Mouse (Mus musculus): ENCODE measurements around the gene Tsc22d4. TPM values are rescaled to one million over a fixed set of nuclear protein-coding genes. Genes with fewer than 3 reads are reported as not detected.

Gene Tsc22d4
- polyA plus RNA-seq, 1 experiment, result 670 TPM

GRCm38 (mm10) chr5:137800917-137801316, 55.4 kb downstream of the Tsc22d4 start:
- no peaks in the 10 kb centered on the region for H3K4me1 ChIP-seq (replicated peaks; ENCODE audit: control insufficient read depth, insufficient read depth, low read length)
- DNase-seq, result no peak
- TF ChIP-seq POLR2A (IDR thresholded peaks at IDR 0.05; ENCODE audit: control insufficient read depth, extremely low read depth, insufficient read depth, low read length, poor library complexity) (no peak), CTCF (IDR thresholded peaks at IDR 0.05; ENCODE audit: borderline replicate concordance, control insufficient read depth, extremely low read depth, insufficient read depth, low read length, poor library complexity) (no peak)
- no peaks in the 10 kb centered on the region for H3K36me3 ChIP-seq (ENCODE audit: control insufficient read depth, insufficient read depth, low read length)
- no peak overlapping the region for H3K27ac ChIP-seq (ENCODE audit: control insufficient read depth, insufficient read depth, low read length)
- no peak overlapping the region for H3K4me3 ChIP-seq (ENCODE audit: control insufficient read depth, insufficient read depth, low read length)
- WGBS, result 87% methylated on average over 3 of the region's 3 CpGs
- no peaks in the 10 kb centered on the region for H3K27me3 ChIP-seq (ENCODE audit: control insufficient read depth, insufficient read depth, low read length)

DNA sequence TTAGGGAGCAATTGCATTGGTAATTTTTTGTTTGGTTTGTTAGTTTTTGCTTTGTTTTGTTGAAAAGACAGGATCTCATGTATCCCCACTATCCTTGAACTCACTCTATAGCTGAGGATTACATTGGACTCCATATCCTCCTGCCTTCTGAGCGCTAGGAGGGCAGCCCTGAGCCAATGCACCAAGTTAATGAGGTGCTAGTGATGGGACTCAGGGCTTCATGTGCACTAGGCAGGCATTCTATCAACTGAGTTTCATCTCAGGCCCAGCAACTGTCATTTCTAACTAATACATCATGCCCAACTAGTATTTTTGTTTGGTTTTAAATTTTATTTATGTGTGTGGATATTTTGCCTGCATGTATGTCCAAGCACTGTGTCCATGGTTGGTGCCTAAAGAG, 60.6 kb downstream of the Tsc22d4 start:
- Histone ChIP-seq H3K27me3 (ENCODE audit: control insufficient read depth, insufficient read depth, low read length) (no peaks in the 10 kb centered on the region), H3K4me3 (ENCODE audit: control insufficient read depth, insufficient read depth, low read length) (no peak overlapping the region), H3K4me1 (replicated peaks; ENCODE audit: control insufficient read depth, insufficient read depth, low read length) (no peaks in the 10 kb centered on the region), H3K27ac (ENCODE audit: control insufficient read depth, insufficient read depth, low read length) (no peak overlapping the region), H3K36me3 (ENCODE audit: control insufficient read depth, insufficient read depth, low read length) (no peaks in the 10 kb centered on the region)
- no peak for DNase-seq
- no peak for TF ChIP-seq CTCF (IDR thresholded peaks at IDR 0.05; ENCODE audit: borderline replicate concordance, control insufficient read depth, extremely low read depth, insufficient read depth, low read length, poor library complexity)
- TF ChIP-seq POLR2A (IDR thresholded peaks at IDR 0.05; ENCODE audit: control insufficient read depth, extremely low read depth, insufficient read depth, low read length, poor library complexity), result no peak
- 97% methylated on average over 1 of the region's 1 CpGs for WGBS

GRCm38 (mm10) chr5:137808316-137808715, 62.8 kb downstream of the Tsc22d4 start:
- Histone ChIP-seq H3K4me3 (ENCODE audit: control insufficient read depth, insufficient read depth, low read length) (no peak overlapping the region), H3K4me1 (replicated peaks; ENCODE audit: control insufficient read depth, insufficient read depth, low read length) (no peaks in the 10 kb centered on the region), H3K27me3 (ENCODE audit: control insufficient read depth, insufficient read depth, low read length) (no peaks in the 10 kb centered on the region), H3K27ac (ENCODE audit: control insufficient read depth, insufficient read depth, low read length) (no peak overlapping the region), H3K36me3 (ENCODE audit: control insufficient read depth, insufficient read depth, low read length) (no peaks in the 10 kb centered on the region)
- WGBS, result 97% methylated on average over 5 of the region's 5 CpGs
- no peak for TF ChIP-seq POLR2A (IDR thresholded peaks at IDR 0.05; ENCODE audit: control insufficient read depth, extremely low read depth, insufficient read depth, low read length, poor library complexity)
- TF ChIP-seq CTCF (IDR thresholded peaks at IDR 0.05; ENCODE audit: borderline replicate concordance, control insufficient read depth, extremely low read depth, insufficient read depth, low read length, poor library complexity), result no peak
- DNase-seq, result no peak

DNA sequence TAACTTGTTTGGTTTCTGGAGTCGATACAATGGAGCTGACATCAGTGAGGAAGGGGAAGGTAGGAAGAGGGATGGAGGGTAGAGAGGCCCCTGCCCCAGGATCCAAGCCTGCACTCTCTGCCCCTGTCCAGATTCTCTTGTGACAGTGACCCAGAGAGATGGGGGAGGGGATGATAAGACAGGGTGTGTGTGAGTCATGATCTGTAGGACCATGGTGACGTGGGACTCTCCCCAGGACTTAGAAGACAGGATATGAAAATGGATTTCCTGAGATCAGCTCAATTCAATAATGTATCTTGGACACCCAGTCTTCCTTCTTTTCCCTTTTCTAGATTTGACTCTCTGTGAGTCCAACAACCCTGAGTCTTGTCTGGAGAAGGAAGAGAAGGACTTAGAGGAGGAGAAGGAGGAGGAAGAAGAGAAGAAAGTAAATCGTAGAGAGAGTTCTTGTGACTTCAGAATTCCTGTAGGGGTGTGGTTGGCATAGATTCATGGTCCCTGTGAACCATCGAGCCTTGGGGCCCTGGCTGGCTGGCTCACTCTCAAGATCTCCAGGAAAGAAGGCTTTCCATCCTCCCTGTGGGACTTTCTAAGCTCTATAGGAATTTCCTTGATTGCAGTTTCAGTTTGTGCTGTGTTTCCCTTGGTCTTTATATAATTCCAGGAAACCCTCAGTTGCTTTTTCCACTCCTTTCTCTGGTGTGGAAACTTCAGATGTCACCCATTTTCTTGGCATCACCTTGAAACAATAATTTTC, 72.1 kb downstream of the Tsc22d4 start:
- no peak for TF ChIP-seq CTCF (IDR thresholded peaks at IDR 0.05; ENCODE audit: borderline replicate concordance, control insufficient read depth, extremely low read depth, insufficient read depth, low read length, poor library complexity)
- TF ChIP-seq POLR2A (IDR thresholded peaks at IDR 0.05; ENCODE audit: control insufficient read depth, extremely low read depth, insufficient read depth, low read length, poor library complexity), result no peak
- DNase-seq, result no peak
- Histone ChIP-seq H3K36me3 (ENCODE audit: control insufficient read depth, insufficient read depth, low read length) (no peaks in the 10 kb centered on the region), H3K27ac (ENCODE audit: control insufficient read depth, insufficient read depth, low read length) (no peak overlapping the region), H3K4me3 (ENCODE audit: control insufficient read depth, insufficient read depth, low read length) (no peak overlapping the region), H3K27me3 (ENCODE audit: control insufficient read depth, insufficient read depth, low read length) (no peaks in the 10 kb centered on the region), H3K4me1 (replicated peaks; ENCODE audit: control insufficient read depth, insufficient read depth, low read length) (no peaks in the 10 kb centered on the region)
- WGBS, result 81% methylated on average over 4 of the region's 4 CpGs

Other genes with a start within 250 kb of the Tsc22d4 start
- gene Pop7, start 243.2 kb upstream of the Tsc22d4 start, polyA plus RNA-seq (2012; rRNA removed), result 65.5 and 68.7 TPM in 2 replicates
- 83.9 and 84.3 TPM in 2 replicates for gene Gigyf1, start 227.2 kb upstream of the Tsc22d4 start, polyA plus RNA-seq (2012; rRNA removed)
- gene Epo, start 212.5 kb upstream of the Tsc22d4 start, polyA plus RNA-seq (2012; rRNA removed), result not detected in 2 replicates
- gene Gnb2, start 212.2 kb upstream of the Tsc22d4 start, polyA plus RNA-seq (2012; rRNA removed), result 1,444 and 1,492 TPM in 2 replicates
- gene Actl6b, start 192.2 kb upstream of the Tsc22d4 start, polyA plus RNA-seq (2012; rRNA removed), result 0.20 TPM in 1 of 2 replicates, not detected in the other
- 0.49 and 2.4 TPM in 2 replicates for gene Tfr2, start 175.9 kb upstream of the Tsc22d4 start, polyA plus RNA-seq (2012; rRNA removed)
- gene Mospd3, start 144.7 kb upstream of the Tsc22d4 start, polyA plus RNA-seq (2012; rRNA removed), result 252 and 273 TPM in 2 replicates
- gene Pcolce, start 131.9 kb upstream of the Tsc22d4 start, polyA plus RNA-seq (2012; rRNA removed), result 21.9 and 29.7 TPM in 2 replicates
- 0.27 and 0.31 TPM in 2 replicates for gene Fbxo24, start 116.7 kb upstream of the Tsc22d4 start, polyA plus RNA-seq (2012; rRNA removed)
- 576 and 587 TPM in 2 replicates for gene Lrch4, start 116.6 kb upstream of the Tsc22d4 start, polyA plus RNA-seq (2012; rRNA removed)
- 149 and 153 TPM in 2 replicates for gene Gm20605, start 116.6 kb upstream of the Tsc22d4 start, polyA plus RNA-seq (2012; rRNA removed)
- 576 and 646 TPM in 2 replicates for gene Sap25, start 104.4 kb upstream of the Tsc22d4 start, polyA plus RNA-seq (2012; rRNA removed)
- 2.2 and 2.5 TPM in 2 replicates for gene Irs3, start 100.0 kb upstream of the Tsc22d4 start, polyA plus RNA-seq (2012; rRNA removed)
- gene Agfg2, start 61.0 kb upstream of the Tsc22d4 start, polyA plus RNA-seq (2012; rRNA removed), result 205 and 213 TPM in 2 replicates
- gene Nyap1, start 4.1 kb upstream of the Tsc22d4 start, polyA plus RNA-seq (2012; rRNA removed), result 97.2 and 110 TPM in 2 replicates
- gene Ppp1r35, start 33.1 kb downstream of the Tsc22d4 start, polyA plus RNA-seq (2012; rRNA removed), result 101 and 120 TPM in 2 replicates
- 81.9 and 87.5 TPM in 2 replicates for gene Mepce, start 41.9 kb downstream of the Tsc22d4 start, polyA plus RNA-seq (2012; rRNA removed)
- 4.6 TPM in 2 replicates for gene Zcwpw1, start 42.1 kb downstream of the Tsc22d4 start, polyA plus RNA-seq (2012; rRNA removed)
- gene Pilra, start 90.6 kb downstream of the Tsc22d4 start, polyA plus RNA-seq (2012; rRNA removed), result 7.2 and 13.5 TPM in 2 replicates
- gene Pilrb1, start 112.4 kb downstream of the Tsc22d4 start, polyA plus RNA-seq (2012; rRNA removed), result 9.5 and 10.1 TPM in 2 replicates
- gene Pilrb2, start 126.1 kb downstream of the Tsc22d4 start, polyA plus RNA-seq (2012; rRNA removed), result 8.7 and 11.4 TPM in 2 replicates
- 0.17 and 0.26 TPM in 2 replicates for gene Cyp3a13, start 175.9 kb downstream of the Tsc22d4 start, polyA plus RNA-seq (2012; rRNA removed)
- gene Gjc3, start 217.4 kb downstream of the Tsc22d4 start, polyA plus RNA-seq (2012; rRNA removed), result 0.03 and 0.09 TPM in 2 replicates
- gene Azgp1, start 235.8 kb downstream of the Tsc22d4 start, polyA plus RNA-seq (2012; rRNA removed), result 0.96 TPM in 1 of 2 replicates, not detected in the other